Mouse (Mus musculus): ENCODE measurements around the gene Asb17. TPM values are rescaled to one million over a fixed set of nuclear protein-coding genes. Genes with fewer than 3 reads are reported as not detected.

Asb17 gene
- polyA plus RNA-seq, 1 experiment from 2014 or later, result 0.06 TPM

DNA sequence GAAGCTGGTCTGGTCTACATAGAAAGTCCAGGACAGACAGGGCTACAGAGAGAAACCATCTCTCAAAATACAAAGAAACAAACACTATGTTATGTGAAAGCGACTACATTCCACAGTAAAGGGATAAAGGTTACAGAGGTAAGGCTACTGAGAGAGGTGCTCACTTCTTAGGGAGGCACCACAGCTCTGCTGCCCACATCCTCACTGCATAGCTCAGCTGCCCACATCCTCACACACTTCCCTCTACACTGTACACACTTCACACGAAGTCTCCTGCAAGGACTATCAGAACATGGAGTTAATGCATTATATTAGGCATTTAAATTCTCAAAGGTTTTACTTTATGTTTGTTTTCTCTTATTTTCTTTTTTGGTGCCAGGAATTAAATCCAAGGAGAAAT, 19.8 kb downstream of the Asb17 start:
- no peak overlapping the region for H3K4me2 ChIP-seq (replicated peaks)
- 81% methylated on average over 2 of the region's 2 CpGs for WGBS
- no peaks in the 10 kb centered on the region for H3K36me3 ChIP-seq
- H3K27me3 ChIP-seq, result no peaks in the 10 kb centered on the region
- H3K9me3 ChIP-seq, result no peaks in the 10 kb centered on the region
- H3K9ac ChIP-seq (replicated peaks), result no peak overlapping the region
- H3K4me1 ChIP-seq, result 0 out of 2 replicates have a peak, but pooled peaks cover 2% of the 10 kb centered on the region
- ATAC-seq (ENCODE audit: low FRiP score, low read depth), result no peak
- H3K4me3 ChIP-seq, result no peak overlapping the region
- H3K27ac ChIP-seq (replicated peaks), result no peak overlapping the region

DNA sequence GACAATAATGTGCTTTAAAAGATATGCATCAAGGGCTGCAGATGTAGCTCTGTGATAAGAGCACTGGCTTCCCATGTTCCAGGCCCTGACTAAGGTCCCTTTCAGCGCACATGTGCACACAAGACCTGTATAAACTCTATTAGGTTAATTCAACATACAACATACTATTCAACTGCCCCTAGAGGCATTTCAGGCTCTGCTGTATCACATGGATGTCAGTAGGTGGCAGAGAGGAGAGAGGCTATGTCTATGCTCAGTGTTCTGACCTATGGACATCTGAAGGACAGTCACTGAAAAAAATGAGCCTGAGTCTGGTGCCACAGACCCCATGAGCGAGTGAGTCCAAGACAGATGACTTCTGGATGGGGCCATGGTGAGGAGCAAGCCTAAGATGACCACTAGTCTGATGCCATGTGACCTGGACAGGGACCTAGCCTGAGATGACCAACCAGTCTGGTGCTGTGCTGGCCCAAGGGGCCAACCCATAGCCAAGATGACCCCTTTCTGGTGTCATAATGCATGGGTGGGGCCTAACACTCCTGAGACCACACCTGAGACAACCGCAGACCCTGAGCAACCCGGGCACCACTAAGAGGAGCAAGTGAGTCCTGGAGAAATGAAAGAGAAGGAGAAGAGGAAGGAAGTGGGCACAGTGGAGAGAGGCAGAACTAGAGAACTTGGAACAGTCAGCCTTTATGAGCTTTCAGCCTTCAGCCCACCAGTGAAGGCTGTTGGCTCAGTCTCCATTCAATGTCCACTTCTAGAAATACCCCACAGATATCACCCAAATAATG, 20.8 kb downstream of the Asb17 start:
- Histone ChIP-seq H3K27me3 (no peaks in the 10 kb centered on the region), H3K36me3 (no peaks in the 10 kb centered on the region), H3K4me3 (no peak overlapping the region), H3K4me2 (replicated peaks) (no peak overlapping the region), H3K9me3 (no peaks in the 10 kb centered on the region), H3K27ac (replicated peaks) (no peak overlapping the region), H3K9ac (replicated peaks) (no peak overlapping the region), H3K4me1 (no peaks in the 10 kb centered on the region)
- ATAC-seq (ENCODE audit: low FRiP score, low read depth), result no peak
- 88% methylated on average over 4 of the region's 4 CpGs for WGBS

DNA sequence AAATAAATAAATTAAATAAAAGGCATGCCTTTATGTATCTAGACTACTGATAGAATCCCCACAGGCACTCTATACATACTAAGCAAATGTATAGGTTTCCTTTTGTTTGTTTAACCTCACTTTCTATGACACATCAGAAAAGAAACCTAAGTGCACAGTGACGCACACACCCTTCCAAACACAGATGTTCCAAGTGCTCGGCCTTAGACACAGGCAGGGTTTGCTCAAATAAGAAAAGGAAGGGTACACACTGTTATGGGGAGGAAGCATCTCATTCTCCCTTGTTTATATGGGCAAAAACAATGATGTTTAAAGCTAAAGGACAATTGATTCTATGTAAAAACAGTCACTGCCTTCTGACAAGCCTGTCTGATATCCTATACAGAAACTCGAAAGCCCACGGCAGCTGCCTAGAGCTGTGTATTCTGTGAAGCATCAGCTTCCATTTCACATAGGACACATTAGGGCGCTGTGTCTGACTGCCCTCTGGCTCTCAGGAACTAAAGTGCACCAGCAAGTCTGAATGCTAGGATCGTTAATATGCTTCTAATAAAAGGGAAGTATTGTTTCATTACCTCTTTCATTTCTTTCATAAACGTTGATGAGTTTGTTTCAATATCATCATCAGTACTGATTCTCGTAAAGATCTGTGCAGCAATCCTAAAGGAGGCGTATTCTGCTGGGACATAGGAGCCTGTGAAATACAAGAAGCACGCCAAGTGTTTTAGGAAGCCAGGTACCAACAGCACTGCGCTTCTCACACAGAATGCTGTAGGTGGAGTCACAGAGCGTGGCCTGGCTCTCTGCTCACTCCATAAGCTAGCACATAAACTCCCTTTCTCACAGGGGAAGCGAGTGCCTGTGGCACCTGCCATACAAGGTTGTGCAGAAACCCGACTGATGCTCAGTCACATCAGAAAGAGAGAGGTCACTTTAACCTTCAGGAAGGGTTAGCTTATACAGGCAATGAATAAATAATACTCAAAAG, 23.4 kb downstream of the Asb17 start:
- no peaks in the 10 kb centered on the region for H3K27me3 ChIP-seq
- ATAC-seq (ENCODE audit: low FRiP score, low read depth), result no peak
- H3K9ac ChIP-seq (replicated peaks), result no peak overlapping the region
- H3K27ac ChIP-seq (replicated peaks), result no peak overlapping the region
- 75% methylated on average over 14 of the region's 14 CpGs for WGBS
- no peak overlapping the region for H3K4me2 ChIP-seq (replicated peaks)
- no peaks in the 10 kb centered on the region for H3K36me3 ChIP-seq
- no peaks in the 10 kb centered on the region for H3K4me1 ChIP-seq
- H3K4me3 ChIP-seq, result no peak overlapping the region
- no peaks in the 10 kb centered on the region for H3K9me3 ChIP-seq

DNA sequence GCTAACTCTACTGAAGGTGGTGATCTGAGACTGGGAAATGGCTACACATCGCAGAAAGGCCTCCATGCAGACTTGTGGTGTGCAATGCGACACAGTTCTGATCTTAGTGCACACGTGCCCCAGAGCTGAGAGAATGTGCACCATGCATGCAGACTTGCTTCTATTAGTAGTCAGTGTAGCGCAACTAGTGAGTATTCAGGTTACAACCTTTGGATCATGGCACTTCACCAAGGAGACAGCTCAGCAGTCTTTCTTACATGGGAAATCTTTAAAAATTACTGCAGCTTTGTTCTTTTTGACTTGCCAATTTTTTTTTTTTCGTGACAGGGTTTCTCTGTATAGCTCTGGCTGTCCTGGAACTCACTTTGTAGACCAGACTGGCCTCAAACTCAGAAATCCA, 27.4 kb downstream of the Asb17 start:
- no peaks in the 10 kb centered on the region for H3K4me1 ChIP-seq
- 87% methylated on average over 5 of the region's 5 CpGs for WGBS
- no peaks in the 10 kb centered on the region for H3K27me3 ChIP-seq
- H3K9ac ChIP-seq (replicated peaks), result no peak overlapping the region
- no peak for ATAC-seq (ENCODE audit: low FRiP score, low read depth)
- no peak overlapping the region for H3K4me3 ChIP-seq
- H3K9me3 ChIP-seq, result no peaks in the 10 kb centered on the region
- no peak overlapping the region for H3K4me2 ChIP-seq (replicated peaks)
- no peak overlapping the region for H3K27ac ChIP-seq (replicated peaks)
- H3K36me3 ChIP-seq, result no peaks in the 10 kb centered on the region

DNA sequence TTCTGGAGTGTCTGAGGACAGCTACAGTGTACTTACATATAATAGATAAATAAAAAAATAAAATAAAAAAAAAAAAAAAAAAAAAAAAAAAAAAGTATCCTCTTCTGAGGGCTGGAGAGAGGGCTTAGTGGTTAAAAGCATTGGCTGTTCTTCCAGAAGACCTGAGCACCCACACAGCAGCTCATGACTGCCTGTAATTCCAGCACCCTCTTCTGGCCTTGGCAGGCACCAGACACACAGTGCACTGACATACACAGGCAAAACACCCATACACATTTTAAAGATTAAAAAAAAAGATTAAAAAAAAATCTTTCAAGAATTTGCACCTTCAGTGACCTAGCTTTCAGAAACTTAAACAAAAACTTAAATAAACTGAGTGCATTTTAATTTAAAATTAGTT, 42.3 kb downstream of the Asb17 start:
- ATAC-seq (ENCODE audit: low FRiP score, low read depth), result no peak
- Histone ChIP-seq H3K9ac (replicated peaks) (no peak overlapping the region), H3K4me3 (no peak overlapping the region), H3K4me2 (replicated peaks) (no peak overlapping the region), H3K27ac (replicated peaks) (no peak overlapping the region), H3K4me1 (no peaks in the 10 kb centered on the region), H3K27me3 (no peaks in the 10 kb centered on the region), H3K36me3 (no peaks in the 10 kb centered on the region), H3K9me3 (no peaks in the 10 kb centered on the region)

DNA sequence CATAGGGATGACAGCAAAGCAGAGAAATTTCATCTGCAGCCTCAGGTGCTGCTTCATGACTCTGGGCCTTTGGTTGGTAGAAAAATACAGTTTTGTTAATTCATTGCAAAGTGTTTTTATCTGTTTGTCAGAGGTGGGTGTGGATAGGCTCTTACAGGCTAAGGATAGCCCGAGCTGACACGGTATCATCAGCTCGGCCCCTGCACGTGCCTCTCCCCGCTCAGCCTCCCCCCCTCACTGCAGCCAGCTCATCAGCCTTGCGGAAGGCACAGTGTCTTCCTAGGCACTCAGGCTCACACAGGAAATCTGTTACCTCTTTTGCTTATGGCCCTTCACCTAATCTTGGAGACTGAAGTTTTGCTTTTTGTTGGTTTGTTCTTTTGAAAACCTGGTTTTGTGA, 44.1 kb downstream of the Asb17 start:
- no peak overlapping the region for H3K4me3 ChIP-seq
- no peak for ATAC-seq (ENCODE audit: low FRiP score, low read depth)
- H3K9me3 ChIP-seq, result no peaks in the 10 kb centered on the region
- 81% methylated on average over 6 of the region's 6 CpGs for WGBS
- no peaks in the 10 kb centered on the region for H3K36me3 ChIP-seq
- H3K27me3 ChIP-seq, result no peaks in the 10 kb centered on the region
- no peak overlapping the region for H3K27ac ChIP-seq (replicated peaks)
- H3K4me1 ChIP-seq, result no peaks in the 10 kb centered on the region
- no peak overlapping the region for H3K9ac ChIP-seq (replicated peaks)
- no peak overlapping the region for H3K4me2 ChIP-seq (replicated peaks)

DNA sequence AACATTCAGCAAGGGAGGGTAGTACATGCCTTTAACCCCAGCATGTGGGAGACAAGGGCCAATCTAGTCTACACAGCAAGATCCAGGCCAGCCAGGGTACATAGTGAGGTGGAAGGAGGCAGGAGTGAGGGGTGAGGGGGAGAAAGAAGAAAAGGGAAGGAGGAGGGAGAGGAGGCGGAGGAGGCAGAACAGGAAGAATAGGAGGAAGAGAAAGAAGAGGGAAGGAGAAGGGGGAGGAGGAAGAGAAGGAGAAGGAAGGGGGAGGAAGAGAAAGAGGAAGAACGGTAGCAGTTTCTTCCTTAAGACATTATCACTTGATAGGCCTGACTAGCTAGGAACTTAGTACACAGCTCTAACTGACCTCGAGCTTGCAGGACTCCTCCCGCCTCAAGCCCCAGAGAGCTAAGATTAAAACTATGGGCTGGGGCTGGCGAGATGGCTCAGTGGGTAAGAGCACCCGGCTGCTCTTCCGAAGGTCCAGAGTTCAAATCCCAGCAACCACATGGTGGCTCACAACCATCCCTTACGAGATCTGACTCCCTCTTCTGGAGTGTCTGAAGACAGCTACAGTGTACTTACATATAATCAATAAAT, 45.3 kb downstream of the Asb17 start:
- no peak overlapping the region for H3K27ac ChIP-seq (replicated peaks)
- H3K9me3 ChIP-seq, result no peaks in the 10 kb centered on the region
- H3K27me3 ChIP-seq, result no peaks in the 10 kb centered on the region
- WGBS, result 82% methylated on average over 8 of the region's 8 CpGs
- H3K4me1 ChIP-seq, result no peaks in the 10 kb centered on the region
- no peak overlapping the region for H3K4me3 ChIP-seq
- H3K9ac ChIP-seq (replicated peaks), result no peak overlapping the region
- H3K36me3 ChIP-seq, result no peaks in the 10 kb centered on the region
- no peak overlapping the region for H3K4me2 ChIP-seq (replicated peaks)
- no peak for ATAC-seq (ENCODE audit: low FRiP score, low read depth)

DNA sequence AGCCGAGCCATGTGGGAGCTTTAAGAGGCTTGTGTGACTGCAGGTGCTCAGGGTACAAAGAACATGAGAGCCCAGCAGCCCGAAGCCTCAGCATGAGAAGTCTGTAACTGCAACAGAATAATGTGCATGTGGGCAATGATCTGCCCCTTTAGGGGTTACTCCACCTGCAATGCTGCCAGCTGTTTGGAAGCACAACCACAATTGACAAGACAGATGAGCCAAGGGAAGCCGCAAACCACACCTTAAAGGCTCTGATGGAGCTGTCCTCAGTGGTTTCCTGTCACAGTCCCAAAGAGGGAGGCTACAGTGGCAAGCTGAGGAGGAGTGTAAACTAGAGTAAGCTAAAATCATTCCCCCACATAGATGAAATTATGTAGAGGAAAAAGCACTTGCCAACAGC, 51.4 kb downstream of the Asb17 start:
- WGBS, result 89% methylated on average over 3 of the region's 3 CpGs

DNA sequence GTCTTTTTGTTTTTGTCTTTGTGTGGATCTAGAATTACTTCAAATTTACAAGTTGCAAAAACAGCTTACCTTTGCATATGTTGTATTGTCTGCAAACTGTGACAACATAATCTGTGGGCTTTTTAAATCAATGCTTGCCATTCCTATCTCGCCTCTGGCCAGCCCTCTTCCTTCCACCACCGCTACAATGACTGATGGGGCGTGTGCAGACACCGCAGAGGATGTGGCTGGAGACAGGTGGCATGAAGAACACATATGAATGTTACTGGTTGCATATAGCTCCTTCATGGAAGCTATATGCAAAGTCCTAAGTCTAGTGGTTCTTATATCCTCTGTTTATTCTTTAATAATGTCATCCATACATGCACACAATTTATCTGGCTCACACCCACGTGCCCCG, 53.2 kb downstream of the Asb17 start:
- H3K4me1 ChIP-seq, result no peaks in the 10 kb centered on the region
- no peak overlapping the region for H3K4me3 ChIP-seq
- H3K36me3 ChIP-seq, result no peaks in the 10 kb centered on the region
- no peak overlapping the region for H3K27ac ChIP-seq (replicated peaks)
- WGBS, result 85% methylated on average over 6 of the region's 6 CpGs
- no peak overlapping the region for H3K4me2 ChIP-seq (replicated peaks)
- H3K9ac ChIP-seq (replicated peaks), result no peak overlapping the region
- ATAC-seq (ENCODE audit: low FRiP score, low read depth), result no peak
- H3K27me3 ChIP-seq, result no peaks in the 10 kb centered on the region
- H3K9me3 ChIP-seq, result no peaks in the 10 kb centered on the region

More for the DNA sequence above, 51.4 kb downstream of the Asb17 start:
- Histone ChIP-seq H3K9me3 (no peaks in the 10 kb centered on the region), H3K4me1 (no peaks in the 10 kb centered on the region), H3K4me2 (replicated peaks) (no peak overlapping the region), H3K36me3 (no peaks in the 10 kb centered on the region), H3K27me3 (no peaks in the 10 kb centered on the region), H3K27ac (replicated peaks) (no peak overlapping the region), H3K9ac (replicated peaks) (0 out of 2 replicates have a peak overlapping the region, but pooled peaks have one; percentile 16), H3K4me3 (no peak overlapping the region)
- ATAC-seq (ENCODE audit: low FRiP score, low read depth), result no peak

DNA sequence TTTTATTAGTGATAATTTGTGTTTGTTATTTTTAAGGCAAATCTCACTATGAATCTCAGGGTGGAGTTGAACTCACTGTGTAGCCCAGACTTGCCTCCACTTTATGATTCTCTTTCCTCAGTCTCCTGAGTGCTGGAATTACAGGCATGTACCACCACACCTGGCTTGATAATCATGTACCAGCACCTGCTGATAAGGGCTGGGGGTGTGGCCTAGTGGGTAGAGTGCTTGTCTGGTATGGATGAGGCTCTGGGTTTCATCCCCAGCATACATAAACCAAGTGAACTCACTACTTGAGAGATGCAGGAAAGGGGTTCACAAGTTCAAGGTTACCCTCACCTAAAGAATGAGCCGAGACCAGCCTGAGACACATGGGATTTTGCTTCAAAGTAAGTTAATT, 57.9 kb downstream of the Asb17 start:
- H3K4me2 ChIP-seq (replicated peaks), result no peak overlapping the region
- ATAC-seq (ENCODE audit: low FRiP score, low read depth), result no peak
- no peaks in the 10 kb centered on the region for H3K27me3 ChIP-seq
- no peaks in the 10 kb centered on the region for H3K9me3 ChIP-seq
- H3K4me1 ChIP-seq, result no peaks in the 10 kb centered on the region
- H3K36me3 ChIP-seq, result peaks cover 35% of the 10 kb centered on the region
- H3K9ac ChIP-seq (replicated peaks), result no peak overlapping the region
- 89% methylated on average over 1 of the region's 1 CpGs for WGBS
- H3K4me3 ChIP-seq, result no peak overlapping the region
- H3K27ac ChIP-seq (replicated peaks), result no peak overlapping the region

DNA sequence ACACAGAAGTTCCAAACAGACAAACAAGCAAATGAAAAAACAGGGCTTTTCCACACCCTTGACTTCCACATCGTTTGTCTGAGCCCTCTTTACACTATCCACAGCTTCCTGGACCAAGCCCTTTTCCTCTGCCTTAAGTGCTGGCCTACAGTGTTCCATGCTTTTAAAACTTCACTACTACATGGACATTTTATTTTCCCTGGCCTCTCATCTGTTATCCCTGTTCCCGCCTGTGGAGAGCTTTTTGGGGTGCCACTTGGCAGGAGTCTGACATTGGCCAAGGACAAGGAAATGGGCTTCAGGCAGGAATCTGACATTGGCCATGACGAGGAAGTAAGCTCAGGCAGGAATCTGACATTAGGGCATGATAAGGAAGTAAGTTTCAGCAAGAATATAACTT, 58.6 kb downstream of the Asb17 start:
- Histone ChIP-seq H3K27me3 (no peaks in the 10 kb centered on the region), H3K27ac (replicated peaks) (no peak overlapping the region), H3K4me3 (no peak overlapping the region), H3K9me3 (no peaks in the 10 kb centered on the region), H3K36me3 (peaks cover 41% of the 10 kb centered on the region), H3K4me2 (replicated peaks) (no peak overlapping the region), H3K4me1 (no peaks in the 10 kb centered on the region), H3K9ac (replicated peaks) (no peak overlapping the region)
- no peak for ATAC-seq (ENCODE audit: low FRiP score, low read depth)
- 79% methylated on average over 3 of the region's 3 CpGs for WGBS

DNA sequence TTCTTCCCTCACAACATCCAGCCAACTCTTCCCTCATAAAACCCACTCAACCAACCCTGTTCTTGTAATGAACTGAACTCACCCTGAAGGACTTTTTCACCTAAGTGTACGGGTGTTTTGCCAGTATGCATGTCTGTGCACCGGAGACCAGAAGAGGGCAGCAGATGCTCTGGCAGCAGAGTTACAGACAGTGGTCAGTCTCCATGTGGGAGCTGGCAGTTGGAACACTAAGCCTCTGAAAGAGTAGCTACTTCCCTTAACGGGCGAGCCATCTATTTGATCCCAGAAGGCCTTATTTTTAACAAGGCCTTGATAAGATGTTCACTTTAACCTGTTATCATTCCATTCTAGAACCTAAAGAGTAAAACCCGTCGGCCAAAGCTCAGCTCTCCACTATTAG, 60.6 kb downstream of the Asb17 start:
- peaks cover 60% of the 10 kb centered on the region for H3K36me3 ChIP-seq
- WGBS, result 67% methylated on average over 6 of the region's 6 CpGs
- no peak overlapping the region for H3K9ac ChIP-seq (replicated peaks)
- no peak overlapping the region for H3K4me3 ChIP-seq
- H3K4me1 ChIP-seq, result peaks cover 17% of the 10 kb centered on the region
- peak; percentile 64; the same call in 1 of the 2 replicates for ATAC-seq (ENCODE audit: low FRiP score, low read depth)
- no peaks in the 10 kb centered on the region for H3K9me3 ChIP-seq
- H3K27me3 ChIP-seq, result no peaks in the 10 kb centered on the region
- H3K27ac ChIP-seq (replicated peaks), result no peak overlapping the region
- no peak overlapping the region for H3K4me2 ChIP-seq (replicated peaks)

Data from midbrain, embryonic 12.5 days (tissue).